Mouse (Mus musculus) megakaryocyte progenitor cell, adult 5-6 weeks (primary cell): ENCODE results near the gene Gm9964. TPM values are rescaled to one million over a fixed set of nuclear protein-coding genes. Genes with fewer than 3 reads are reported as not detected.
"Not testable (repeated sequence)": the region's sequence is repeated elsewhere in the genome, so short reads cannot be mapped to it uniquely, and the experiment has no call there.

ENCODE experiments used
- ATAC-seq: replicated peaks from 2 replicates; pipeline ENCODE4 v1.8.0; 2016; ENCODE audit warnings: mild to moderate bottlenecking, moderate TSS enrichment, inconsistent platforms; ENCODE audit not compliant: poor library complexity
- total RNA-seq, 2 experiments: library from RNA; stranded (forward) in 1 of 2; stranded (reverse) in 1 of 2; fragments of 157-497, 149-512 nt in 1 of 2; fragments of 200-1000 nt in 1 of 2; gene quantifications; 2 replicates each; pipeline versions ENCODE4 v1.2.3 to v1.2.4; 2015 to 2017

Gene Gm9964
- total RNA-seq, 2 experiments from 2014 or later, result not detected

GRCm38 (mm10) chr11:79303109-79303508, 6.4 kb upstream of the Gm9964 start:
- ATAC-seq, result no peak

GRCm38 (mm10) chr11:79299719-79300431, 3.2 kb upstream of the Gm9964 start:
- no peak for ATAC-seq

GRCm38 (mm10) chr11:79296167-79296566, 539 bp downstream of the Gm9964 start:
- ATAC-seq, result peak; percentile 70

GRCm38 (mm10) chr11:79293971-79294370, 2.7 kb downstream of the Gm9964 start:
- ATAC-seq, result no peak

- no peak for ATAC-seq
Measured at GRCm38 (mm10) chr11:79293025-79293424, 3.7 kb downstream of the Gm9964 start.

GRCm38 (mm10) chr11:79292130-79292529, 4.6 kb downstream of the Gm9964 start:
- no peak for ATAC-seq

GRCm38 (mm10) chr11:79291651-79292050, 5.1 kb downstream of the Gm9964 start:
- ATAC-seq, result no peak

GRCm38 (mm10) chr11:79290473-79290872, 6.2 kb downstream of the Gm9964 start:
- peak; percentile 38; the same call in 1 of the 2 replicates for ATAC-seq

- no peak for ATAC-seq
Measured at GRCm38 (mm10) chr11:79288913-79289640, 7.6 kb downstream of the Gm9964 start.

- no peak for ATAC-seq
Measured at GRCm38 (mm10) chr11:79288278-79288843, 8.3 kb downstream of the Gm9964 start.

- peak; percentile 82 for ATAC-seq
Measured at GRCm38 (mm10) chr11:79287447-79287846, 9.3 kb downstream of the Gm9964 start.

- ATAC-seq, result peak; percentile 54
Measured at GRCm38 (mm10) chr11:79286305-79286799, 10.4 kb downstream of the Gm9964 start.

GRCm38 (mm10) chr11:79283350-79284030, 13.2 kb downstream of the Gm9964 start:
- no peak for ATAC-seq

GRCm38 (mm10) chr11:79281396-79281795, 15.3 kb downstream of the Gm9964 start:
- ATAC-seq, result no peak

- no peak for ATAC-seq
Measured at GRCm38 (mm10) chr11:79279732-79280405, 16.8 kb downstream of the Gm9964 start.

GRCm38 (mm10) chr11:79273757-79274156, 22.9 kb downstream of the Gm9964 start:
- ATAC-seq, result no peak

- ATAC-seq, result no peak
Measured at GRCm38 (mm10) chr11:79273039-79273438, 23.7 kb downstream of the Gm9964 start.

- no peak for ATAC-seq
Measured at GRCm38 (mm10) chr11:79267171-79267570, 29.5 kb downstream of the Gm9964 start.

- no peak for ATAC-seq
Measured at GRCm38 (mm10) chr11:79264376-79264775, 32.3 kb downstream of the Gm9964 start.

GRCm38 (mm10) chr11:79260126-79260525, 36.6 kb downstream of the Gm9964 start:
- ATAC-seq, result not testable (repeated sequence)

- ATAC-seq, result no peak
Measured at GRCm38 (mm10) chr11:79258738-79259137, 38.0 kb downstream of the Gm9964 start.
